Mouse (Mus musculus) mouse embryonic stem cell (cell line): ENCODE measurements around the gene Slc5a5.

Experiments
- in situ Hi-C, 2 experiments: fragments of 300-500 bp; cut with MboI; formaldehyde crosslinking; loops; 1 replicate in 1 of 2; 3 replicates in 1 of 2; pipeline ENCODE4 v1.14.3; 2019 to 2020; ENCODE audit warnings: low sequenced_read_pairs in 2 of 2, low pct_unique_long_range_greater_than_20kb in 1 of 2, mixed read lengths in 1 of 2; ENCODE audit not compliant: unreplicated experiment in 1 of 2

Slc5a5 gene

DNA sequence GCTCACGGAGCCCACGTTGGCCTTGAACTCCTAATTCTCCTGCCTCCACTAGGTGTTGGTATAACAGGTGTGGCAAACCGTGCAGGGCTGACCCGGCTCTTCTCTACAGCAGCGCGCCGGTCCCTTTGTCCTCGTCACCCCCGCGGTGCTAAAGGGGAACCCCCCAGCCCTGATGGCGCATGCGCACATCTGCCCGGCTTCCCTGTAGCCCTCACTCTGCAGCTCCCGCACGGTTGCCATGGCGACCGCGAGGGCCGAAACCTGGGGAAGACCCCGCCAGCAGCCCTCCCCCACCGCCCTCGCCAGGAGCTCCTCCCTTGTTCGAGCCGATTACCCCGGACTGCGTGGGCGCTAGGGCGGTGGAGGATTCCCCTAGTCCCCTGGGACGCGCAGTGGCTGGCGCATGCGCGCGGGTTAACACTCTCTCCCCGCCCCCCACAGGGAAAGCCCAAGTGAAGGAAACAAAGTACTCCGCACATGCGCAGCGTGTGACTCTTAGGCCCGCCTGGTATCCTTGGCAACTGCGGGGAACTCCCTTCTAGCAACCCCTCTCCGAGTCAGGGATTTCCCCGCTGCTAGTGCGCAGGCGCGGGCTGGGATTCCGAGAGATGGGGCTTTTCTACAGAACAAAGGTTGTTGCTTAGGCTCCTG is 27.1 kb downstream of the Slc5a5 start:
- in situ Hi-C loops: no loop called here

- in situ Hi-C loops: no loop called here
These were observed 27.8 kb downstream of the Slc5a5 start for GRCm38 (mm10) chr8:70864712-70865221.

- in situ Hi-C loops: no loop called here
These were observed 28.4 kb downstream of the Slc5a5 start for GRCm38 (mm10) chr8:70863956-70864711.

GRCm38 (mm10) chr8:70862824-70863641 is 29.5 kb downstream of the Slc5a5 start, which contains the start of gene Kcnn1:
TSS of gene Kcnn1 (minus strand) at chr8:70863258.
- in situ Hi-C loops: no loop called here

GRCm38 (mm10) chr8:70857516-70857915 is 35.0 kb downstream of the Slc5a5 start:
- in situ Hi-C loops: no loop called here

GRCm38 (mm10) chr8:70856541-70857197 is 35.9 kb downstream of the Slc5a5 start:
- in situ Hi-C loops: no loop called here

DNA sequence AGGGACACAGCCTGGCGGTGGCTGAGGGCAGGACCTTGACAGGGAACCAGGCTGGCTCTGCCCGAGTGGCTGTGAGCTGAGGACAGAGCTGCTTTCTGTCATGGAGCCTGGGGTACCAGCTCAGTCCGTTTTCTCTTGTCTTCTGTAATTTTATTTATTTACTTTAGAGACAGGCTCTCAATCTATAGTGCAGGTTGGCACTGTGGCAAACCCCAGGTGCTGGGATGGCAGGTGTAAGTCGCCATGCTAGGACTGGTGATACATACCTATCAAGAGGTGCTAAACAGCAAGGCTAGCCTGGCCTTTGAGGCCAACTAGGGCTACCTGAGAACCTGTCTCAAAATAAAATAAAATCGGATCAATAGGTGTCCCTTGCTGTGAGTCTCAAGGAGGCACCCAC is 36.5 kb downstream of the Slc5a5 start:
- in situ Hi-C loops: no loop called here

DNA sequence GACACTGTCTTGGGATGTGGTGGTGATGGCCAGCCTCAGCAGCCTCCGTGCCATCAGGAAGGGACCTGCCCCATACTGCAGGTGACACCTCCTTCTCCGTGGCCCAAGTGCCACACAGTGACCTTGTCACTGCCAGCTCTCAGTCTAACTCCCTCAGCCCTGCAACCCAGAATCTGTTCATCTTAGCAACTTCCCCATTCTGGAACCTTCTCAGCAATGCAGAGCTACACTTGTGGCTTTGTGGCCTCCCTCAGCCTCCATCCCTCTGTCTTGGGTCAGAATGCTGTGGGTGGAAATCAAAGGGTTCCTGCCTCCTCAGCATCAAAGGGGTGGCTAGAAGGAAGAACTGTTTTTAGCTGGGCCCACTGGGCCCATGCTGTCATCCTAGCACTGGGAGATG is 38.7 kb downstream of the Slc5a5 start:
- in situ Hi-C loops: no loop called here

DNA sequence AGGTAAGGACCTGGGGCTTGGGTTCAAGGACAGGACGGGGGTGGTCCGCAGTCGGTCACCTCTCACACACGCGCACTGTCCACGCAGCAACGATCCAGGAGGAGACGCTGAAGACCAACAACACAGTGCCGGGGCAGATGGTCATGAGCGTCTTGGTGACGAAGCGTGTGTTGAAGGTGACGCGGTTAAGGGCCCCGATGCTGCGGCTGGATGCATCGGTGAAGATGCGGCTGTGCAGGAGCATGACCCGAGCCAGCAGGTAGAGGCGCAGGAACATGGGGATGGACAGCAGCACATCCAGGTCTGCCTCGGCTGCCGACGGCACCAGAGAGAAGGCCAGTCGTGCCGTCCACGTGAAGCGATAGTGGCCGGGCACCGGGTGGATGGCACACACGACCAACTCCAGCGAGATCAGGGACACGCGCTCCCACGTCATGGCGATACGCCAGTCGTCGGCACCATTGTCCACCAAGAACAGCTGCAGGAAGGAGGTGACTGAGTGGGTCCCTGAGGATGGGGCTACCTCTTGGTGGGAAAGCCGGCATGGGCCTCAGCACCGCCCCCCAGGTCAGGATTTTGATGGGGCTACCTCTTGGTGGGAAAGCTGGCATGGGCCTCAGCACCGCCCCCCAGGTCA is 39.8 kb downstream of the Slc5a5 start:
- in situ Hi-C loops: no loop called here

GRCm38 (mm10) chr8:70851837-70852236 is 40.7 kb downstream of the Slc5a5 start:
- in situ Hi-C loops: no loop called here

DNA sequence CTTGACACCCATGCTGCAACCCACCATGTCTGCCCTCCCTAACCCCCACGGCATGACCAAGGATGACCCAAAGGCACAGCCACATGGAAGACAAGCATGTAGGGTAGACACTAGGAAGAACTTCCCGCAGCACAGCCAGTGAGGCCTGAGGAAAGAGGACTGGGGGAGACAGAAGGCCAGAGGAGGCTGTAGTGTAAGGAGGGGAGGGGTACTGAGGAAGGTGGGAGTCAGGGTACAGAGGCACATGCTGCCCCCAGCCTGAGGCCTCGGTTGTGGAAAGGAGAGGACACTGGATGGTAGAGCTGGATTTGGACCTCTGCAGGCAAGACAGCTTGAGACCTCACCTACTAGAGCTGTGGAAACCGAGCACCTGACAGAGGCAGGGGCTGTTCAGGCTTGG is 41.6 kb downstream of the Slc5a5 start:
- in situ Hi-C loops: no loop called here

- in situ Hi-C loops: no loop called here
These were observed 42.3 kb downstream of the Slc5a5 start for GRCm38 (mm10) chr8:70850132-70850845.

- in situ Hi-C loops: no loop called here
These were observed 43.1 kb downstream of the Slc5a5 start for GRCm38 (mm10) chr8:70849333-70849990.

DNA sequence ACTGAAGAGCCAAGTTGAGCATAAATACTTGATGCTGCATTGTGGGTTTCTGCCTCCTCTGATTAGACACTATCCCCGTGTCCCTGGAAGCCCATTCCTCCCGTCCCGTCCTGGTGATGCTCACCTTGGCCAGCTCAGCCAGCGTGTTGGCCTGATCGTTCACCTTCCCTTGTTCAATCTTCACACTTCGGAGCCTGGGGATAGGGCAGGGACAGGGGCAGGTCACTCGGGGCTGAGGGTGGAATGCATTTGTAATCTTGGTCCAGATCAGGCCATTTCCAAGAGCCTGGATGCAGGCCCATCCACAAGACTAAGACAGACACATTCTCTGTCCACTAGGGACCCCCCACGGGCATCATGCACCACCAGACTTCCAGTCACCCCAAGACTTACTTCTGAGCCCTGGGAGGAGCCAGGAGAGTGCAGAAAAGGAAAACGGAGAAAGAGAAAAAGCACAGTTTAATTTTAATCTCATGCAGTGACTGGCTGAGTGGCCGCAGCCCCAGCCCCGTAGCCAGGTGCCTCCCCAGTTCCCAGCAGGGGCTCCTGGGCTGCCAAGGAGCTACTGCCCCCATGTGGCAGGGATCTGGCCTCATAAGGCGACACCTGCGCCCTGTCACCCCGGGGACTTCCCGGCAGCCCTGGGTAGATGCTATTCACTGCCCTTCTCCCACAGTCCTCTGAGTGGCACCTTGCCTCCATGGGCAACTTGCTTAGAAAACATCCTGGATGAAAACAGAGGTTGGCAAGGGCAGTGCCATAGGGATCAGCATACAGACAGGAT is 46.0 kb downstream of the Slc5a5 start:
- in situ Hi-C loops: no loop called here

DNA sequence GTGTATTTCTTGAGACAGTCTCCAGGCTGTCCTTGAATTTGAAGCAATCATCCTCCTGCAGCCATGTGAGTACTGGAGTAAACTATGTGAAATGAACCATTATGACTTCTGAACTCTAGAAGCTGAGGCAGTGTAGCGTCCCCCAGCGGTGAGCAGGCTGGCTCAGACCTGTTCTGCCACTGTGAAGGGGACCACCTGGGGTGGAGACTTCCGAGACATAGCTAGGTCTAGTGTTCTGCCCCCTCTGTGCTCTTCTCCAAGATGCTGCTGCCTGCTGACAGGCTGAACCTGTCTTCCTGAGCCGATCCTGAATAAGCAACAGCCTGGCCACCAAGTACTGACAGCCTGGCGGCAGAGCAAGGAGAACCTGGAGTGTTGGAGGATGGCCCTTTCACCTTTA is 47.4 kb downstream of the Slc5a5 start:
- in situ Hi-C loops: no loop called here

GRCm38 (mm10) chr8:70844523-70844922 is 48.0 kb downstream of the Slc5a5 start:
- in situ Hi-C loops: no loop called here
